Mouse (Mus musculus) forebrain, embryonic 10.5 days (tissue): ENCODE measurements around the gene Hoxc8. TPM values are rescaled to one million over a fixed set of nuclear protein-coding genes. Genes with fewer than 3 reads are reported as not detected.

Experiments used
- DNase-seq: peaks from one replicate; pipeline ENCODE4 v3.0.0-alpha.2; 2017; ENCODE audit warnings: low spot score; ENCODE audit errors: extremely low spot score
- H3K27ac ChIP-seq: fragments of 300-500 bp; sonication (generic); 2 replicates; pipeline ENCODE4 v1.5.1; 2016; ENCODE audit warnings: mild to moderate bottlenecking
- H3K27me3 ChIP-seq: fragments of 300-500 bp; sonication (generic); 2 replicates; pipeline ENCODE4 v1.6.1; 2016; ENCODE audit warnings: mild to moderate bottlenecking; ENCODE audit not compliant: poor library complexity, severe bottlenecking
- H3K36me3 ChIP-seq: fragments of 300-500 bp; sonication (generic); replicated peaks from 2 replicates; pipeline ENCODE4 v1.6.1; 2016; ENCODE audit warnings: mild to moderate bottlenecking, moderate library complexity
- H3K4me1 ChIP-seq: fragments of 300-500 bp; sonication (generic); 2 replicates; pipeline ENCODE4 v1.6.1; 2016
- H3K4me3 ChIP-seq: fragments of 300-500 bp; sonication (generic); 2 replicates; pipeline ENCODE4 v1.5.1; 2016; ENCODE audit warnings: mild to moderate bottlenecking, moderate library complexity
- H3K9me3 ChIP-seq: fragments of 300-500 bp; sonication (generic); 2 replicates; pipeline ENCODE4 v1.6.1; 2016; ENCODE audit warnings: mild to moderate bottlenecking, moderate library complexity
- WGBS: fragments of 180-500 bp; shearing (Covaris S2); methylation state at CpG from one replicate; pipeline ENCODE4 v1.1.7; 2016; 5-methylcytosine and 5-hydroxymethylcytosine counted together
- polyA plus RNA-seq: library from polyadenylated mRNA; unstranded; fragments of >200 nt; fragmentation: Nextera tagmentation; extraction: Ambion mirVana; gene quantifications from 2 replicates; pipeline ENCODE4 v1.2.1, GENCODE M21; 2016

The Hoxc8 gene
- polyA plus RNA-seq, 1 experiment from 2014 or later = not detected

DNA sequence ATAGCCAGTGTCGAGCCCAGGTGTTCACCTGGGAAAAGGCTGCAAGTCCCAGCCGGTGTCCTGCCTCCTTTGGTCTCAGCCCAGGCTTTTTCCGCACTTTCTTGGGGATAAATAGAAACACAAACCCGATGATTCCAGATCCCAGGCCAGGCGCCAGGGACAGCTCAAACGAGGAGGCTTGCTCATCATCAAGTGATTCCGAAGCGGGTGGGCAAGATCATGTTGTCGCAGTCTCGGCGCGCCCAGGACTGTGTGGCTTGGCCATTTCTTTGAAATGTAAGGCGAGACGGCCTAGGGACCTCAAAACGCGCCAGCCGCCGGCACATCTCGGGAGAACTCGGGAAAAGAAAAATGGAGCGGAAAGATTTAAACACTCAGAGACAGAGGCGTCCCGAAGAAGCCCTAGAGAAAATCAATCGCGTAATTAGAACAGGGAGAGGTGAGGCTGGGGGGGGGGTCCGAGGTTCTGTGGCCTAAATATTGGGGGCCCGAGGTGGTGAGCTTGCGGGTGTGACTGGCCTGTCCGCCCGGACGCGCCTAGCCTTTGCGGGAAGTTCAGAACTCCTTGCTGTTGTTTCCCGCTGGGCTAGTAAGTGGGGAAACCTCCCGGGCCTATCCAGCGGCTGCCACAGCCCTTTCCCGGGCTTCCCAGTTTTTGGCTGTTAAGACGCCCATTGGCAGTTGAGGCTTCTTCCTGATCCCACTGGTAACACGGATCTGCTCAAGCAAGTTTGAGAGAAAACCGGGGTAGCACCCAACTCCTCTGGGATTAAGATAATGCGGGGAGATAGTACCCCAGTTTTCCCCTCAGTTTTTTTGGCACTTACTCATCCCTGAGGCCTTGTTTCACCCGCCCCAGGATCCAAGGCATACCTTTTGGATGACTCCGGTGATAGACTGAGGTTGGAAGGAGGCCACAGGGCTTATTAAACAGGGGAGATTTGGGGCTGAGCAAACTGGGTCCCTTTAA, 37.1 kb downstream of the Hoxc8 start:
- no peak overlapping the region for H3K4me3 ChIP-seq
- H3K9me3 ChIP-seq = no peaks in the 10 kb centered on the region
- no peaks in the 10 kb centered on the region for H3K36me3 ChIP-seq
- H3K4me1 ChIP-seq = no peaks in the 10 kb centered on the region
- H3K27me3 ChIP-seq = peaks cover 100% of the 10 kb centered on the region
- DNase-seq = peak; percentile 50
- under 1% methylated on average over 43 of the region's 43 CpGs for WGBS
- no peak overlapping the region for H3K27ac ChIP-seq

DNA sequence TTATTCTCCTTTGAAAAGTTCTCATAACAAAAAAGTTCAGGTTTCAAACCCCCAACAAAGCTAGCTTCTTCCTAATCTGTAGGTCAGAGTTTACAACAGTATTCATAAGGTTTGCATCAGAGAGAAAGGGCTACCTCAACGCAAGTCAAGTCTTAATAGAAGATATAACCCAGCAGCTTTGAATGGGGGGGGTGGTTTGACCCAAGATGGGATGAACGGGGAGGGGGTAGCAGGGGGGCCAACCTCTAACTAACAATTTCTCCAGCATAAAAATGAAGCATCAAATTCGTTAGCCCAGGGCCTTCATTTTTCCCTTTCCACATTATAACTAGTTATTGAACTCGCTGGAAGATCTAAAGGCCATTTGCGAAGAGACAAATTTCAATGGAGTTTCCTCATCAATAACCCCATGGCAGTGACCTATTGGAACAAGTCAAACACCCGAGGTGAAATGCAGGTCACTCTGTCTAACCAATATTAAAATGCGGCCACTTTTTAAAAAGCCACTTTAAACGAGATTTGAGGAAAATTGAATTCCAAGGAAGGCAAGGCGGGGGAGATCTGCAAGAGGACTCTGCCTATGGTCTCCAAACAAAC, 38.6 kb downstream of the Hoxc8 start:
- peaks cover 100% of the 10 kb centered on the region for H3K27me3 ChIP-seq
- no peaks in the 10 kb centered on the region for H3K36me3 ChIP-seq
- WGBS = 8% methylated on average over 9 of the region's 9 CpGs
- H3K9me3 ChIP-seq = no peaks in the 10 kb centered on the region
- H3K4me1 ChIP-seq = peaks cover under 1% of the 10 kb centered on the region
- H3K27ac ChIP-seq = no peak overlapping the region
- peak; percentile 17 for DNase-seq
- H3K4me3 ChIP-seq = no peak overlapping the region

GRCm38 (mm10) chr15:103030142-103030541, 39.7 kb downstream of the Hoxc8 start:
- Histone ChIP-seq H3K27me3 (peaks cover 100% of the 10 kb centered on the region), H3K36me3 (no peaks in the 10 kb centered on the region), H3K9me3 (no peaks in the 10 kb centered on the region), H3K27ac (no peak overlapping the region), H3K4me1 (peaks cover 11% of the 10 kb centered on the region), H3K4me3 (no peak overlapping the region)
- 3% methylated on average over 8 of the region's 8 CpGs for WGBS
- peak; percentile 24 for DNase-seq

GRCm38 (mm10) chr15:103032167-103032566, 41.8 kb downstream of the Hoxc8 start:
- DNase-seq = peak; percentile 16

GRCm38 (mm10) chr15:103032646-103033575, 42.5 kb downstream of the Hoxc8 start:
- DNase-seq = peak; percentile 27
- Histone ChIP-seq H3K27me3 (peaks cover 100% of the 10 kb centered on the region), H3K27ac (no peak overlapping the region), H3K9me3 (no peaks in the 10 kb centered on the region), H3K36me3 (no peaks in the 10 kb centered on the region), H3K4me1 (peaks cover 11% of the 10 kb centered on the region), H3K4me3 (no peak overlapping the region)
- WGBS = 1% methylated on average over 26 of the region's 26 CpGs

More at GRCm38 (mm10) chr15:103032167-103032566, 41.8 kb downstream of the Hoxc8 start:
- 3% methylated on average over 3 of the region's 3 CpGs for WGBS
- Histone ChIP-seq H3K27me3 (peaks cover 100% of the 10 kb centered on the region), H3K4me3 (no peak overlapping the region), H3K4me1 (peaks cover 11% of the 10 kb centered on the region), H3K36me3 (no peaks in the 10 kb centered on the region), H3K27ac (no peak overlapping the region), H3K9me3 (no peaks in the 10 kb centered on the region)

DNA sequence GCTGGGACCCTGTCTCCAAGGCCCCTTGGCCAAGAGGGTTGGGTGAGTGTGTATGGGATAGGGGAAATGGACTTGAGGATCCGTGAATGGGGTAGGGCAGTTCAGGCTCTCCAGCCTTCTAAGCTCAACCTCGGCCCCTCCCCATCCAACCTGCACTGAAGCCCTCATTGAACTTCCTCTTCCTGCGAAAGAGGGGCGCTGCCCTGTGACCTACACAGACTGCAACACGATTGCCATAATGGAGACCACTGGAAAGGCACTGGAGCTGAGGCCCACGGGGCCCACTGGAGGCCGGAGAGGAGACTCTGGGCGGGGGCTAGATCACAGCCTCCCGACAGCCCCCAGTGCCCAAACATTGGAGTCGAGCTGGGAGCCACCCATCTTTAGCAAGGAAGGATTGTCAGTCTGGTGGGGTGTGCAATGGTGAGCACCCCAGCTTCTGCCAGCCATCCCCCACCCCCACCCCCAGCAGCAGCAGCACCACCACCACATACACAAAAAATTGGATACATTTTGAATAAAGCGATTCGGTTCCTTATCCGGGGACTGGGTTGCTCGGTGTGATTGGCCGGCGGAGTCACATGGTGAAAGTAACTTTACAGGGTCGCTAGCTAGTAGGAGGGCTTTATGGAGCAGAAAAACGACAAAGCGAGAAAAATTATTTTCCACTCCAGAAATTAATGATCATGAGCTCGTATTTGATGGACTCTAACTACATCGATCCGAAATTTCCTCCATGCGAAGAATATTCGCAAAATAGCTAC, 43.8 kb downstream of the Hoxc8 start:
- no peaks in the 10 kb centered on the region for H3K9me3 ChIP-seq
- H3K36me3 ChIP-seq = no peaks in the 10 kb centered on the region
- no peak overlapping the region for H3K27ac ChIP-seq
- peak overlapping the region; percentile 28 for H3K4me3 ChIP-seq
- H3K4me1 ChIP-seq = peaks cover 11% of the 10 kb centered on the region
- H3K27me3 ChIP-seq = peaks cover 100% of the 10 kb centered on the region
- WGBS = 1% methylated on average over 24 of the region's 24 CpGs
- peak; percentile 22 for DNase-seq

DNA sequence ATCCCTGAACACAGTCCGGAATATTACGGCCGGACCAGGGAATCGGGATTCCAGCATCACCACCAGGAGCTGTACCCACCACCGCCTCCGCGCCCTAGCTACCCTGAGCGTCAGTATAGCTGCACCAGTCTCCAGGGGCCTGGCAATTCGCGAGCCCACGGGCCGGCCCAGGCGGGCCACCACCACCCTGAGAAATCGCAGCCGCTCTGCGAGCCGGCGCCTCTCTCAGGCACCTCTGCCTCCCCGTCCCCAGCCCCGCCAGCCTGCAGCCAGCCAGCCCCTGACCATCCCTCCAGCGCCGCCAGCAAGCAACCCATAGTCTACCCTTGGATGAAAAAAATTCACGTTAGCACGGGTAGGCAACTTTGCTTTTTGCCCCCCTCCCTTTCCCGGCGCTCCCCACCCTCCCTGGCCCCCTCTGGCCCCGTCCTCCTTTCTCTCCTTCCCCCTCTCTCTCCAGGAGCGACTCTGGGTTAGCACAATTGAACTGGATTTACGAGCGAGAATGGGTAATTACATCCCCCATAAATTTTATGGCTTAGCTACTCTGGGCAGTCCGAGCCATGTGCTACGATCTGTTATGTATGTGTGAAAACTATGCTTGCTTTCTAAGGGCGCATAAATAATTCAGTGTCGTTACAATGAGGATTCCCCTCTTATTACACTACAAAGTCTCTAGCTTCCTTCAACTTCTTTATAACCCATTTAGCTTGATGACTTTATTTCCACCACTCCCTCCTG, 44.6 kb downstream of the Hoxc8 start:
- Histone ChIP-seq H3K4me1 (peaks cover 11% of the 10 kb centered on the region), H3K9me3 (no peaks in the 10 kb centered on the region), H3K36me3 (no peaks in the 10 kb centered on the region), H3K4me3 (peak overlapping the region; percentile 28), H3K27ac (no peak overlapping the region), H3K27me3 (peaks cover 100% of the 10 kb centered on the region)
- peak; percentile 59 for DNase-seq
- 1% methylated on average over 34 of the region's 34 CpGs for whole genome bisulfite sequencing

DNA sequence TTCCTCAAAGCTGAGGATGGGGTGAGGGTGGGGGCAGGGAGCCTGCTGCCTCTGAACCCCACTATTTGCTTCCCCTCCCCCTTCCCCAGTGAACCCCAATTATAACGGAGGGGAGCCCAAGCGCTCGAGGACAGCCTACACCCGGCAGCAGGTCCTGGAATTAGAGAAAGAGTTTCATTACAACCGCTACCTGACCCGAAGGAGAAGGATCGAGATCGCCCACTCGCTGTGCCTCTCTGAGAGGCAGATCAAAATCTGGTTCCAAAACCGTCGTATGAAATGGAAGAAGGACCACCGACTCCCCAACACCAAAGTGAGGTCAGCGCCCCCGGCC, 45.1 kb downstream of the Hoxc8 start:
- Histone ChIP-seq H3K4me1 (peaks cover 11% of the 10 kb centered on the region), H3K4me3 (no peak overlapping the region), H3K27me3 (peaks cover 100% of the 10 kb centered on the region), H3K36me3 (no peaks in the 10 kb centered on the region), H3K9me3 (no peaks in the 10 kb centered on the region), H3K27ac (no peak overlapping the region)
- under 1% methylated on average over 14 of the region's 14 CpGs for WGBS
- DNase-seq = peak; percentile 40

DNA sequence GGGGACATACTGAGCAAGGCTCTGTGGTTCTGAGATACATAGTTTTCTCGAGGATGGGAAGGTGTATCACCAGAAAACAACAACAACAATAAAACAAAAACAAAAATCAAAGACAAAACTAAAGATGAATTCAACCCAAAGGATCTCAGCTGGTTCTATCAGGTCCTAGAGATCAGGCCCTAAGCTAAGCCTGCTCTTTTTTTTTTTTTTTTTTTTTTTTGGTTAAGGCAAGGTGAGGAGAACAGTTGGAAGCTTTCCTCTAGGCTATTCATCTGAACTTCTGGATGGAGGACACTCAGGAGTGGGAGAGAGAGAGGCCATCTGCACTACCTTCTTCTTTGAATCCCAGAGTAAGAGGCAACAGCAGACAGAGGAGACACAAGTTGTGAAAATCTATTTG, 47.2 kb downstream of the Hoxc8 start:
- DNase-seq = no peak
- no peak overlapping the region for H3K27ac ChIP-seq
- no peak overlapping the region for H3K4me3 ChIP-seq
- peaks cover 11% of the 10 kb centered on the region for H3K4me1 ChIP-seq
- H3K9me3 ChIP-seq = no peaks in the 10 kb centered on the region
- H3K27me3 ChIP-seq = peaks cover 100% of the 10 kb centered on the region
- WGBS = 23% methylated on average over 1 of the region's 1 CpGs
- no peaks in the 10 kb centered on the region for H3K36me3 ChIP-seq

- peak; percentile 21 for DNase-seq
- H3K36me3 ChIP-seq = no peaks in the 10 kb centered on the region
- no peak overlapping the region for H3K27ac ChIP-seq
- H3K4me3 ChIP-seq = no peak overlapping the region
- H3K4me1 ChIP-seq = peaks cover 11% of the 10 kb centered on the region
- no peaks in the 10 kb centered on the region for H3K9me3 ChIP-seq
- WGBS = 5% methylated on average over 10 of the region's 10 CpGs
- peaks cover 100% of the 10 kb centered on the region for H3K27me3 ChIP-seq
Observed at GRCm38 (mm10) chr15:103038701-103039480, 48.5 kb downstream of the Hoxc8 start.

- peaks cover 4% of the 10 kb centered on the region; the same call in 1 of the 2 replicates for H3K4me1 ChIP-seq
- WGBS = 6% methylated on average over 3 of the region's 3 CpGs
- no peaks in the 10 kb centered on the region for H3K36me3 ChIP-seq
- peak; percentile 27 for DNase-seq
- peaks cover 100% of the 10 kb centered on the region for H3K27me3 ChIP-seq
- H3K27ac ChIP-seq = no peak overlapping the region
- no peak overlapping the region for H3K4me3 ChIP-seq
- no peaks in the 10 kb centered on the region for H3K9me3 ChIP-seq
Observed at GRCm38 (mm10) chr15:103039609-103040008, 49.2 kb downstream of the Hoxc8 start.
